Mouse (Mus musculus) central nervous system, embryonic 11.5 days (tissue): ENCODE results near the gene Celsr2. TPM values are rescaled to one million over a fixed set of nuclear protein-coding genes. Genes with fewer than 3 reads are reported as not detected.

ENCODE experiments used
- polyA plus RNA-seq: library from polyadenylated mRNA; depleted of rRNA; stranded (reverse); fragments of >200 nt; gene quantifications from 2 replicates; pipeline ENCODE4 v1.2.3, GENCODE M21; 2012; rRNA removed

Gene Celsr2
- polyA plus RNA-seq: 67.6 and 95.9 TPM in 2 replicates

DNA sequence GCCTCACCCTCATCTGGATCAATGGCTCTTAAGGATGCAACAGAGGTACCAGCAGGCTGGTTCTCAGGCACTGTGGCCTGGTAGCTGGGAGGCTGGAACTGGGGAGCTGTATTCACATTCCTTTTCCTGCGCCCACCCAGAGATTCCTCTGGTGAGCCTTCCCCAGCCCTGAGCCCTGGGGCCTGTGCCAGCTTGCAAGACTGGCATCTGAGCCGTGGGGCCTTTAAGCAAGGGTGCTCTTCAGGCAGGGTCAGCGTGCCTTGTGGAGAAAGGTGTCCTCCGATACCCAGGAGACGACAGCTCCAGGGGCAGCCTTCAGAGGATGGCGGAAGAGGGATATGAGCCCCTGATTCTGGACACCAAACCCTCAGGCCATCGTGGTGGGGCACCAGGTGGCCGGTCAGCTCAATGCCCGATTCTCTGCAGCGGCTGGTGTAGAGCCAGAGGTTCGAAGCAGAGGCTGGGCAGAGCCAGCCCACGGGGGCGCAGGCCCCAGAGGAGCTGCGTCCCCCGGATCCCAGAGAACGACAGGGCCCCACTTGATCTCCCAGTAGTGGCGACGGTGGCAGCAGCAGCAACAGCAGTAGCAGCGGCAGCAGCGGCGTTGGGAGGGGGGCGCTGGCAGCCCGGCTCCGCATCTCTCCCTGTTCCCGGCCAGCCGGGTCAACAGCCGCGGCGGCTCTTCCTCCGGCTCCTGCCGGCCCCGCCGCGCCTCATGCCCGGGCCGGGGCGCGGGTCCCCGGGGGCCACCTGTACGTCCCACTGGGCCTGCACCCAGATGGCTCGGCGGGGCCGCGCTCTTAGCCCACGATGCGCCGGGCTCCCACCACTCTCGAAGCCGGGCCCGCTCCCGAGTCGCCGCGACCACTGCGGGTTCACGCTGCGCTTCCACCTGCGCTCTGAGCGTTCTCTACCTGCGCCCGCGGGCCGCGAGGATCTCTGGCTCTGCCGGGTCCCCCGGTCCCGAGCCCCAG lies at the start of gene Celsr2:
Gene Celsr2 (minus strand): TSS at position 696 of the 974 bp plus-strand sequence.

DNA sequence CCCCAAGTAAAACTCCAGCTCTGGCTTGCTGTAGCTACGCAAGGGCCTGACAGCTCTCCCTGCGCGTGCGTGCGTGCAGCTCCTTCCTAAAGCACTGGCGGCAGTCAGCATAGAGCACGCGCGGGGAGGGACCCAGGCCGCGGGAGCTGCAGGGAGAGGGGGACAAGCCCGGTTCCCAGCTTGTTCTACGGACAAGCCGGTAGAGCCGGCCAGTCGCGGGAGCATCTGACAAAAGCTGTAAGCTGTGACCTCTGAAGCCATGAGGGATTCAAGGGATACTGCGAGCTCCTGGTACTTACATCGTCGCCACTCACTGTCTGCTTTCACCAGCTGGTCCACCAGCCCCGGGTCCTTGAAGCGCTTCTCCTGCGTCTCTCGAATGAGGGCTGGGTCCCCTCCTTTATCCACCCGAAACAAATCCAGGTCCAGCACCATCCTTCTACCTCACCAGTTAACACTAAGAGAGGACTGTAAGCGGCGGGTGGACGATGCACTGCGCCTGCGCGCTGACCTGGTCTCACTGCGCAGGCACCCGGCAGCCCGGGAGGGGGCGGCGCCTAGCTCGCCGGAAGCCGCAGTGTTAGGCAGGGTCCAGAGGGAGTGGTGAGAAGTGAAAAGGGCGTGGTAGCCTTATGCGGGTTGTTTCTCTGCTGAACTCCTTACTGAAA lies 29.5 kb upstream of the Celsr2 start, which contains the start of gene Sars:
Gene Sars (minus strand): TSS at position 512 of the 668 bp plus-strand sequence.

DNA sequence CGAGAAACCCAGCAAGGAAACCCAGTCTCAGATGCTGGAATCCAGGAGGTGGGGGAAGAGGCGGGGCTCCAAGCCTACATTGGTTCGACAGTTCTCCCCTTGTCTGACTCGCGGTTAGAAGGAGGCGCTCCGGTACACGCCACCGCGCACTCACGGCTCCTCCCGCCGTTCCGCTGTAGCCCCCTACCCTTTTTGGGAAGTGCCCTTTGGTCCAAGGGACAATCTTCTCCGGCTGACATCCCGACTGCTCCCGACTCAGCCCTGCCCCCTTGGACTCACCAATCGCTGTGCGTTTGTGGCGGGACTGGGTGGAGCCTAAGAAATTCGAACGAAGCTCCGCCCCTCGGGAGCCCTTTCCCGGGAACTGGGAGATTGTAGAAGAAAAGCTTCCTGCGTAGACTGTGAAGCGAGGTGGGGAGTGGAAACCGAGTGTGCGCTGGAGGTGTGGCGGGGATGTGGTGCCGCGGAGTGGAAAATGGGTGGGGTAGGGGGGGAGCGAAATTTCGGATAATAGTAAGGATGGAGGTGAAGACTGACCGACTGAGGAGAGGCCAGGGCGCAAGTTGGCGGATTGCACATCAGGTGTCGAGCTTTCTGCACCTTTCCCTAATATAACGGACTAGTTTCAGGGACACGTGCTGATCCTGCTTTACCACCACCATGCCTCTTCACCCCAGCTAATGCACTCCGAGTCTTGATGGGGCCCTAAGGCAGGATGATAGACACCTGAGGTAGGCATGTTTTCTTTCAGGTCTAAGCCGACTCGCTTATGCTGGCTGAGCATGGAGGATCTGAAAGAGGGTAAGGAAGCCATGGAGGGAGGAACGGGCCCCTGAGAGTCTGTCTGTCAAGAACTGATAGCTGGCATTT lies 31.6 kb downstream of the Celsr2 start, which contains the start of gene Psrc1:
Gene Psrc1 (plus strand): TSS at position 355 of the 870 bp plus-strand sequence.

DNA sequence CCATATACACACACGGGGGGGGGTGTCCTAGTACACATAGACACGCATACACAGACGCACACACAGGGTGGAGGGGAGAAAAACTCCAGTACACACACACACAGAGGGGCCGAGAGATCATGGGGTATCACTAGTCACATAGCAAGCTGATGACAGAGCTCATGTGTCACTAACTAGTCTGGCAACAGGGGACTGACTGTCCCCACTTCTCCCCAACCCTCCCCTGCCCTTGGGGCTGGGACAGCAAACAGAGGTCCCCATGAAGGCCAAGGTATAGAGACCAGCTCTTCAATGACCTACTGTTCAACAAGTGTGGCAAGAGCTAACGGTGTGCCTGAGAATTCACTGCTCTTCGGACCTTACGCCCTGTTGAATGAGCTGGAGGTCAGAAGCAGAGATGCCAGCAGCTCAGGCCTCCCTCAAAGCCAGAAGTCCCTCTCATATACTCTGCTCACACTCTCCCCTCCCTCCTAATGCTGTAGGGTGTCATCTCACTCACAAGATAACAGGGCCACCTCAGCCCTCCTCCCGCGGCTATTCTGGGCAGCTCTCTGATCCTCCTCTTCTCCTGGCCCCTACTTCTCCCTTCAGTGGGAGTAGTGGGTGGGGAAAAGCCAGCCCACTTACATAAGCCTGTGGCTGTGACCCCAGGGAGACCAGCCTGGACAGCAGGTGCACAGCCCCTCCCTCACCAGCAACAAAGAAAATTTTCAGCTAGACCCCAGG lies 50.9 kb downstream of the Celsr2 start, which contains the start of gene Mybphl:
Gene Mybphl (plus strand): TSS at position 642 of the 726 bp plus-strand sequence.

Other genes starting within 250 kb of the Celsr2 start
- 5.8 and 7.9 TPM in 2 replicates for gene Amigo1, start 229.2 kb downstream of the Celsr2 start, polyA plus RNA-seq
- gene Cyb561d1, start 214.3 kb downstream of the Celsr2 start, polyA plus RNA-seq: 6.1 and 6.2 TPM in 2 replicates
- 28.3 and 33.0 TPM in 2 replicates for gene Atxn7l2, start 204.6 kb downstream of the Celsr2 start, polyA plus RNA-seq
- 1.0 and 1.2 TPM in 2 replicates for gene Sypl2, start 188.9 kb downstream of the Celsr2 start, polyA plus RNA-seq
- gene Psma5, start 158.6 kb downstream of the Celsr2 start, polyA plus RNA-seq: 173 and 208 TPM in 2 replicates
- gene Sort1, start 131.5 kb downstream of the Celsr2 start, polyA plus RNA-seq: 39.7 and 41.4 TPM in 2 replicates
- 0.47 and 1.5 TPM in 2 replicates for gene Mybphl, start 50.6 kb downstream of the Celsr2 start, polyA plus RNA-seq
- 104 and 117 TPM in 2 replicates for gene Psrc1, start 31.7 kb downstream of the Celsr2 start, polyA plus RNA-seq
- gene Sars, start 29.7 kb upstream of the Celsr2 start, polyA plus RNA-seq: 131 and 259 TPM in 2 replicates
- gene 1700013F07Rik, start 118.6 kb upstream of the Celsr2 start, polyA plus RNA-seq: 0.28 and 0.42 TPM in 2 replicates
- 1.3 and 1.5 TPM in 2 replicates for gene 5330417C22Rik, start 121.0 kb upstream of the Celsr2 start, polyA plus RNA-seq
- gene Tmem167b, start 146.9 kb upstream of the Celsr2 start, polyA plus RNA-seq: 16.5 and 21.5 TPM in 2 replicates
- 44.1 and 69.3 TPM in 2 replicates for gene Taf13, start 156.1 kb upstream of the Celsr2 start, polyA plus RNA-seq
- gene Wdr47, start 175.7 kb upstream of the Celsr2 start, polyA plus RNA-seq: 26.6 and 32.4 TPM in 2 replicates
- 65.8 and 76.3 TPM in 2 replicates for gene Clcc1, start 238.4 kb upstream of the Celsr2 start, polyA plus RNA-seq